Mouse (Mus musculus) CD8-positive naive resting alpha-beta T cell, adult 2 months (primary cell): ENCODE measurements at regions not wholly inside any gene's neighbourhood (a gene's known extent, or its start where the extent isn't known, plus 50 kb on each side); places are given as distances from the start of the nearest gene placed in this dataset.

ENCODE experiments used
- DNase-seq, 2 experiments: peaks; one replicate each; pipeline ENCODE4 v3.0.0; 2022; ENCODE audit warnings: low read depth in 2 of 2, low spot score in 2 of 2

GRCm38 (mm10) chr15:68457239-68457638 is 1956.5 kb upstream of the Lrrc6 start:
- DNase-seq: no peak

GRCm38 (mm10) chr15:68451971-68452370 is 1951.3 kb upstream of the Lrrc6 start:
- DNase-seq: no peak

- DNase-seq: no peak
These were observed 1944.6 kb upstream of the Lrrc6 start for GRCm38 (mm10) chr15:68445341-68445740.

GRCm38 (mm10) chr15:68440636-68441035 is 1939.9 kb upstream of the Lrrc6 start:
- DNase-seq: no peak

GRCm38 (mm10) chr15:68435961-68436360 is 1935.3 kb upstream of the Lrrc6 start:
- no peak for DNase-seq

GRCm38 (mm10) chr15:68431251-68431650 is 1930.5 kb upstream of the Lrrc6 start:
- no peak for DNase-seq

- no peak for DNase-seq
These were observed 1929.8 kb upstream of the Lrrc6 start for GRCm38 (mm10) chr15:68430486-68430885.

GRCm38 (mm10) chr15:68428444-68429228 is 1927.9 kb upstream of the Lrrc6 start:
- no peak for DNase-seq

GRCm38 (mm10) chr15:68417142-68417541 is 1916.4 kb upstream of the Lrrc6 start:
- DNase-seq: no peak

- DNase-seq: peak in 1 of 2 experiments; percentile 11
These were observed 1914.8 kb upstream of the Lrrc6 start for GRCm38 (mm10) chr15:68415401-68415925.

GRCm38 (mm10) chr15:68414047-68414446 is 1913.3 kb upstream of the Lrrc6 start:
- no peak for DNase-seq

- no peak for DNase-seq
These were observed 1912.0 kb upstream of the Lrrc6 start for GRCm38 (mm10) chr15:68412697-68413096.

GRCm38 (mm10) chr15:68412156-68412555 is 1911.4 kb upstream of the Lrrc6 start:
- no peak for DNase-seq

- no peak for DNase-seq
These were observed 1902.9 kb upstream of the Lrrc6 start for GRCm38 (mm10) chr15:68403554-68404070.

GRCm38 (mm10) chr15:68401726-68402125 is 1901.0 kb upstream of the Lrrc6 start:
- DNase-seq: no peak

GRCm38 (mm10) chr15:68401006-68401405 is 1900.3 kb upstream of the Lrrc6 start:
- DNase-seq: no peak

GRCm38 (mm10) chr15:68396566-68396965 is 1895.9 kb upstream of the Lrrc6 start:
- DNase-seq: no peak

- DNase-seq: peak in 1 of 2 experiments; percentile 3
These were observed 1894.0 kb upstream of the Lrrc6 start for GRCm38 (mm10) chr15:68394749-68395148.

GRCm38 (mm10) chr15:68394157-68394556 is 1893.4 kb upstream of the Lrrc6 start:
- DNase-seq: no peak

GRCm38 (mm10) chr15:68391737-68392136 is 1891.0 kb upstream of the Lrrc6 start:
- no peak for DNase-seq

- DNase-seq: no peak
These were observed 1889.1 kb upstream of the Lrrc6 start for GRCm38 (mm10) chr15:68389855-68390254.

GRCm38 (mm10) chr15:68387349-68388065 is 1886.8 kb upstream of the Lrrc6 start:
- DNase-seq: no peak
